Mouse (Mus musculus): ENCODE results near the gene S100z.

Gene S100z

GRCm38 (mm10) chr13:95444291-95444690 is 34.2 kb downstream of the S100z start:
- DNase-seq = peak; percentile 9 to 11

GRCm38 (mm10) chr13:95443376-95444233 is 34.9 kb downstream of the S100z start:
- DNase-seq = peak; percentile 6 to 11

GRCm38 (mm10) chr13:95442901-95443300 is 35.6 kb downstream of the S100z start:
- no peak for DNase-seq

GRCm38 (mm10) chr13:95439569-95439968 is 39.0 kb downstream of the S100z start:
- DNase-seq = no peak

- DNase-seq = no peak
These were observed 46.8 kb downstream of the S100z start for GRCm38 (mm10) chr13:95431760-95432159.

- DNase-seq = no peak
These were observed 51.0 kb downstream of the S100z start for GRCm38 (mm10) chr13:95427499-95427898.

Measured in B cell, adult 2 months (primary cell).